Mouse (Mus musculus): ENCODE measurements around the gene Paqr7.

The Paqr7 gene

DNA sequence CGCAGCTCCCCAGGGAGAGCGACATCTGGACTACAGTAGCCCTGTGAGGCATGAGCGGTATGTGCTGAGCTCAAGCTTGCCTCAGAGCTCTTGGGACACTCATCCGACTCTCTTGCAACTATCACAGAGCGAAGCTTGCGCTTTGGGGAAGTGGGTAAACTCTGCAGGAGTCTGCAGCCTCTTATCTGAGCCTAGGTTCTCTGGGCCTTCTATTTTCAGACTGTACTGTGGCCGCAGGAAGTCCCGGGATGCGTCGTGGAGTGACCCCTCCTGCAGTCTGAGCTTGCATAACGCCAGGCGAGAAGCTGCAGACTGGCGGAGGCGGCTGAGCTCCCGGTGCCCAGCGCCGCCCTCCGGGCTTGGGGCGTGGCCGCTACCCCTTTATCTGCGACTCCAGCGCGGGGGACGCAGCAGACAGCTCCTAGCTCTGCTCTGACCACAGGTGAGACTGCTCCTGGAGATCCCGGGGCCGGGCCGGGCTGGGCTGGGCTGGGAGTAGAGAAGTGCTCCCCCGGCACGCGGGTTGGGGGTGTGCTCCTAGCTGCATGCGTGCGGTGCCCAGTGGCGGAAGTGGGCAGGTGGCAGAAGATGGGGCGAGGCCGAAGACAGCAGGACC is at the start of gene Paqr7:
Gene Paqr7 (plus strand): TSS at position 103 of the 616 bp plus-strand sequence.
- DNase-seq, result peak; percentile 92

GRCm38 (mm10) chr4:134447966-134448365 is 48.5 kb upstream of the Paqr7 start:
- no peak for DNase-seq

GRCm38 (mm10) chr4:134449595-134450391 is 46.7 kb upstream of the Paqr7 start:
- DNase-seq, result peak; percentile 33

- DNase-seq, result peak; percentile 88
These were observed 45.9 kb upstream of the Paqr7 start for GRCm38 (mm10) chr4:134450392-134451195.

DNA sequence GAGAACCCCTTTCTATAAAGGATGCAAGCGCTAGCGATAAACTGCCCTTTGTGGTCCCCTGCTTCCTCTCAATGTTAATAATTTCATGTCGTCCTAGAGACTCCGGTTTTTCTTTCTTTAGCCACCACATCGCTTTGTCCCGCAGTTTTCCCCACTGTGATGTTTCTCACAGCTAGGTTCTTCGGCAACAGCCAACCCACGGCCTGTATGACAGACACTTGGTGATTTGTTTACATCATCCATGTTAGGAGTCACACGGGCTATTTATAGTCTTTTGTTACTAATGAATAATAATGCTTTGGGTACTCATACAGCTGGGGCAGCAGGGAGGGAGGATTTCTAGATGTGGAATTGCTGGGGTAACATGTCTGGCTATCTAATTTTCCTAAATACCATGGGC is 45.0 kb upstream of the Paqr7 start:
- DNase-seq, result no peak

- DNase-seq, result peak; percentile 69
These were observed 42.7 kb upstream of the Paqr7 start for GRCm38 (mm10) chr4:134453619-134454400.

DNA sequence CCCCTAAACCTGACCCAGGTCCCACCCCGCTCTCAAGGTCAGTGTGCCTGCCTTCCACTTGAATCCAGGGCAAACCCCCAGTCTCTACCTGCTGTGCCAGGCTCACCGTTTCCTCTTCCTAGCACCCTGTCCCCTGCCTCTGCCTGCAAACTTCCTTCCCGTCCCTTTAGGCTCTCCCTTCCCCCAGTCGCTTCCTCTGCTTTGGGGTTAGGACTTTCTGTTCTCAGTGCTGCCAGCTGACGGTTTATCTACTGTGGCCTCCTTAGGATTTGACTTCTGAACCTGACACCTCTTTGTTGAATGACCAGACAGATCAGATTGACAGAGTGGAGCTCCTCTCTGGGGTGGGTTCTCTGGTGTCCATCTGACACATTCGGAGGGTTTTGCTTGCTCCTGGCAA is 41.2 kb upstream of the Paqr7 start:
- peak; percentile 81 for DNase-seq

DNA sequence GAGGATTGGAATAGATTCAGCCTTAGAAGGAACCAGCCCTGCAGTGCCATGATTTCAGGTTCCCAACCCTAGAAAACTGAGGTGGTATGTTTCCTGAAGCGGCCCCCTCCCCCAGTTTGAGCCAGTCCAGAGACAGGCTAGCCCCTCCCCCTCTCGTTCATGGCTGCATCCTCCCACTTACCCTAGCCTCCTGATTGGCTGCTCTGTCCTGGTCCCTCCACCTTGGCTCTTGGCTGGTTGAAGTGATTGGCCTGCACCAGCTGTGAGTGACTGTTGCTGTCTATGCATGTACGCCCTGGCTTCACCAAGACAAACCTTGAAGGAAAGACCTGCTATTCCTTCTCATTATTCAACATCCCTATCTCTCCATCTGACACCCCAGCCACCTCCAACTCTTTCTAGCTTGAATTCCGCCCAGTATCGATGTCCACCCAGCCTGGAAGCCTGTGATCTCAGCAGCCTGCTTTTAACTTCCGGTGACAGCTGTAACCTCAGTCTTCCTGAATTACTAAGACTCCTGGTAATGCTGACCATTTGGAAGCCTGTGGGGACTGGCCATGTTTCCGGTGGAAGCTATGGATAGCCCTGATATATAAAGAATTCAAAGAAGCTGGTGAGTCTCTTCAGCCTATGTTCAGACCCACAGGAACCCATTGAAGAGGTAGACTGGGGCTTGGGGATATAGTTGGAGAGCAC is 39.2 kb upstream of the Paqr7 start:
- no peak for DNase-seq

GRCm38 (mm10) chr4:134458856-134459255 is 37.6 kb upstream of the Paqr7 start:
- no peak for DNase-seq

DNA sequence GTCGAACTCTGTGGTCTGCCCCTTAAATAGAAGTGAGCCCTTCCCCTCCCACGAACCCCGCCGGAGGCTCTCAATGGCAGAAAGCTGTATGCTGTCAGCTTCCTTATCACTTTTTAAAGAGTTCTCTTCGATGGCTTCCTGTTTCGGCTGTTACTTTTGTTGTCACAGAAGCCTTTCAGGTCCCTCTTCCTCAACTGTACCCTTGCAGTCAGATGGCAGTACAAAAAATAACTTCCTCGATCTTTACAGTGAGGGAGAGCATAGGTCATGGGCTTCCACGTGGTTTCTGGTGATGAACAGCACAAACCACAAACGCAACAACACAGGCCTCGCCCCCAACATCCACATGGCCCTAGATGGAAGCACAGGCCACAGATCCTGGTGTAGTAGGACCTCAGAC is 36.2 kb upstream of the Paqr7 start:
- DNase-seq, result no peak

- DNase-seq, result no peak
These were observed 35.2 kb upstream of the Paqr7 start for GRCm38 (mm10) chr4:134461252-134461651.

DNA sequence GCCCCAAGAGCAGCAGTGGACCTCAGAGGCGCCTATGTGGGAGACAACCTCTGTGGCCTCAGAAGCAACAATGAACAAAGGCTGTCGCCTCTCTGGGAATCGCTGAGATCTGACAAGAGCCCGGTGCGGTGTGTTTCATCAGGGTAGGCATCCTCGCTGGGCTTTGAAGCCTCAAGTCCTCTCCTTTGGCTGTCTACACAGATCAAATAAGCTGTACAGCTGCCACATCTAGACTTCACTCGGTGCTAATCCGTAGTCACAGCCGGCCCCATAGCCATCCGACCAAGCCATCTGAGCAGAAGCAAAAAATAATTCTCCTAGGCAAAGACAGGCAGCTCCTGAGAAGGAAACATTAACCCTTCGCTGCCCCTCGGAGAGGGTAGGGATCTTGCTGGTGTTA is 30.7 kb upstream of the Paqr7 start:
- DNase-seq, result no peak

- no peak for DNase-seq
These were observed 29.9 kb upstream of the Paqr7 start for GRCm38 (mm10) chr4:134466381-134467262.

GRCm38 (mm10) chr4:134467435-134468214 is 28.9 kb upstream of the Paqr7 start:
- no peak for DNase-seq

- DNase-seq, result peak; percentile 95
These were observed 28.3 kb upstream of the Paqr7 start, which contains the start of gene Stmn1 for GRCm38 (mm10) chr4:134468215-134468575. TSS of gene Stmn1 (plus strand) at chr4:134468320.

- DNase-seq, result peak; percentile 93
These were observed 27.8 kb upstream of the Paqr7 start for GRCm38 (mm10) chr4:134468578-134469266.

DNA sequence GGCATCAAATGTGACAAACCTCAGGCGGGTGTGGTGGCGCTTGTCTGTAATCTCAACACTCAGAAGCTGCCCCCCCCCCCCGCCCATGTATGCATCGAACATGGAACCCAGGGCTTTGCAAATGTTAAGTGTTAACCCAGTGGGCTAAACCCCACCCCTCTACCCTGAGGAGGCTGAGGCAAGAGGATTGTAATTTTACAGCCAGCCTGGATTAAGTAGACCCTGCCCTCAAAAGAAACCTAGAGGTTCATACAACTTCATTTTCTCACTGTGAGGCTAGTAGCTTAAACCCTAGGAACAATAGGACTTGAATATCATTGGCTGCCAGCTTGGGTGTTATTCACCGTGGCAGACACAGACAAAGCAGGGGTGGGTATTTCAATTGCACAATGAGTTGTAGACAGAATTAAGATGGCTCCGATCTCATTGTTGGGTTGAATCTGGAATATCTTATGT is 27.1 kb upstream of the Paqr7 start:
- no peak for DNase-seq

- no peak for DNase-seq
These were observed 26.5 kb upstream of the Paqr7 start for GRCm38 (mm10) chr4:134469985-134470384.

- no peak for DNase-seq
These were observed 25.0 kb upstream of the Paqr7 start for GRCm38 (mm10) chr4:134471469-134471868.

GRCm38 (mm10) chr4:134473764-134474163 is 22.7 kb upstream of the Paqr7 start:
- DNase-seq, result no peak
